Mouse (Mus musculus): ENCODE results near the gene Abcb4. TPM values are rescaled to one million over a fixed set of nuclear protein-coding genes. Genes with fewer than 3 reads are reported as not detected.
"Not testable (repeated sequence)": the region's sequence is repeated elsewhere in the genome, so short reads cannot be mapped to it uniquely, and the experiment has no call there.

The Abcb4 gene
- polyA plus RNA-seq, 1 experiment from 2014 or later = 28.7 TPM

DNA sequence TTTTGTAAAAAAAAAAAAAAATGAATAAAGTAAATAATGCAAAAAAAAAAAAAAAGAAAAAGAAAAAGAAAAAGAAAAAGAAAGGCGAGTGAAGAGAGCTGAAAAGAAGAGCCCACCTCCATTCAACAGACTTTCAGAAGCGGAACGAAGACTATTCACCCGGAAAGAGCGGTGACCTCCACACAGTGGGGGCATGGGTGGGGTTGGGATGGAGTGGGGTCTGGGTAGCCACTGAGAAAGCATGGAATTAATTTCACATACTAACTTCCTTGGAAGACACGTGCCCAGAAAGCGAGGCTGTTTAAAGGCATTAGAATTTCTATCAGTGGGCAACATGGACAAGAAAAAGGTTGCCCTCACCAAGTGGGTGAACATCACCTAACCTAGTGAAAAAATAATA lies 78.8 kb downstream of the Abcb4 start:
- Histone ChIP-seq H3K27me3 (no peaks in the 10 kb centered on the region), H3K27ac (replicated peaks) (no peak overlapping the region), H3K36me3 (replicated peaks) (peaks cover 56% of the 10 kb centered on the region), H3K4me2 (no peak overlapping the region), H3K9me3 (replicated peaks) (no peaks in the 10 kb centered on the region), H3K9ac (no peak overlapping the region), H3K4me1 (replicated peaks) (no peaks in the 10 kb centered on the region), H3K4me3 (replicated peaks) (no peak overlapping the region)
- WGBS (ENCODE audit: insufficient replicate concordance) = 83% methylated on average over 7 of the region's 7 CpGs
- no peak for ATAC-seq (ENCODE audit: insufficient read depth)

- no peak for ATAC-seq (ENCODE audit: insufficient read depth)
- no peaks in the 10 kb centered on the region for H3K9me3 ChIP-seq (replicated peaks)
- H3K9ac ChIP-seq = no peak overlapping the region
- H3K4me3 ChIP-seq (replicated peaks) = no peak overlapping the region
- peaks cover 43% of the 10 kb centered on the region for H3K36me3 ChIP-seq (replicated peaks)
- no peaks in the 10 kb centered on the region for H3K27me3 ChIP-seq
- no peaks in the 10 kb centered on the region for H3K4me1 ChIP-seq (replicated peaks)
- no peak overlapping the region for H3K27ac ChIP-seq (replicated peaks)
- H3K4me2 ChIP-seq = no peak overlapping the region
These were observed 81.2 kb downstream of the Abcb4 start for GRCm38 (mm10) chr5:8974721-8975120.

GRCm38 (mm10) chr5:8985470-8985869 lies 92.0 kb downstream of the Abcb4 start:
- 65% methylated on average over 3 of the region's 3 CpGs for WGBS (ENCODE audit: insufficient replicate concordance)
- no peak for ATAC-seq (ENCODE audit: insufficient read depth)
- no peaks in the 10 kb centered on the region for H3K9me3 ChIP-seq (replicated peaks)
- peaks cover 58% of the 10 kb centered on the region for H3K36me3 ChIP-seq (replicated peaks)
- no peak overlapping the region for H3K9ac ChIP-seq
- no peak overlapping the region for H3K27ac ChIP-seq (replicated peaks)
- no peaks in the 10 kb centered on the region for H3K4me1 ChIP-seq (replicated peaks)
- no peak overlapping the region for H3K4me3 ChIP-seq (replicated peaks)
- H3K4me2 ChIP-seq = no peak overlapping the region
- H3K27me3 ChIP-seq = no peaks in the 10 kb centered on the region

- 82% methylated on average over 5 of the region's 5 CpGs for WGBS (ENCODE audit: insufficient replicate concordance)
- no peaks in the 10 kb centered on the region for H3K4me1 ChIP-seq (replicated peaks)
These were observed 94.4 kb downstream of the Abcb4 start for GRCm38 (mm10) chr5:8987925-8988324.

DNA sequence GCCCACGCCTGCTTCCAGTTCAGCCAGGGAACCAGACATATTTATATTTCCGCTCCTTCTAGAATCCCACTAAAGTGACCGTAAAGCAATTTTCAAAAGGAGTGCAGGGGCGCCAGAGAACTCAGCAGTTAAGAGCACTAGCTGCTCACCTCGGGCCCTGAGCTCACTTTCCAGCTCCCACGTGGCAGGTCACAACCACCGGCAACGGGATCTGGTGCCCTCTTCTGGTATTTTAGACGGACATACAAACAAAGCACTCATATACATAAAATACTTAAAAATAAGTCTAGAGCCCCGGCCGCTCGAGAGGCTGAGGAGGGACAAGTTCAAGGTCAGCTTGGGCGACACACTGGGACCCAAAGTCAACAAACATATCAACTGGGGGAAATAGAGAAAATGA lies 97.0 kb downstream of the Abcb4 start:
- Histone ChIP-seq H3K9ac (no peak overlapping the region), H3K4me3 (replicated peaks) (no peak overlapping the region), H3K27ac (replicated peaks) (no peak overlapping the region), H3K36me3 (replicated peaks) (peaks cover 52% of the 10 kb centered on the region), H3K4me1 (replicated peaks) (peaks cover 4% of the 10 kb centered on the region; the same call in 1 of the 2 replicates), H3K9me3 (replicated peaks) (no peaks in the 10 kb centered on the region), H3K4me2 (no peak overlapping the region), H3K27me3 (no peaks in the 10 kb centered on the region)
- WGBS (ENCODE audit: insufficient replicate concordance) = 78% methylated on average over 13 of the region's 13 CpGs
- no peak for ATAC-seq (ENCODE audit: insufficient read depth)

More at GRCm38 (mm10) chr5:8987925-8988324, 94.4 kb downstream of the Abcb4 start:
- H3K36me3 ChIP-seq (replicated peaks) = peaks cover 63% of the 10 kb centered on the region
- H3K27me3 ChIP-seq = no peaks in the 10 kb centered on the region
- no peak overlapping the region for H3K4me2 ChIP-seq
- no peak for ATAC-seq (ENCODE audit: insufficient read depth)
- no peaks in the 10 kb centered on the region for H3K9me3 ChIP-seq (replicated peaks)
- no peak overlapping the region for H3K9ac ChIP-seq
- no peak overlapping the region for H3K27ac ChIP-seq (replicated peaks)
- H3K4me3 ChIP-seq (replicated peaks) = no peak overlapping the region

- Histone ChIP-seq H3K9me3 (replicated peaks) (no peaks in the 10 kb centered on the region), H3K27ac (replicated peaks) (no peak overlapping the region), H3K27me3 (no peaks in the 10 kb centered on the region), H3K4me2 (no peak overlapping the region), H3K9ac (no peak overlapping the region), H3K4me3 (replicated peaks) (no peak overlapping the region), H3K4me1 (replicated peaks) (peaks cover 13% of the 10 kb centered on the region; the same call in 1 of the 2 replicates), H3K36me3 (replicated peaks) (peaks cover 45% of the 10 kb centered on the region)
- ATAC-seq (ENCODE audit: insufficient read depth) = no peak
- WGBS (ENCODE audit: insufficient replicate concordance) = 89% methylated on average over 16 of the region's 16 CpGs
These were observed 98.1 kb downstream of the Abcb4 start for GRCm38 (mm10) chr5:8991626-8992025.

DNA sequence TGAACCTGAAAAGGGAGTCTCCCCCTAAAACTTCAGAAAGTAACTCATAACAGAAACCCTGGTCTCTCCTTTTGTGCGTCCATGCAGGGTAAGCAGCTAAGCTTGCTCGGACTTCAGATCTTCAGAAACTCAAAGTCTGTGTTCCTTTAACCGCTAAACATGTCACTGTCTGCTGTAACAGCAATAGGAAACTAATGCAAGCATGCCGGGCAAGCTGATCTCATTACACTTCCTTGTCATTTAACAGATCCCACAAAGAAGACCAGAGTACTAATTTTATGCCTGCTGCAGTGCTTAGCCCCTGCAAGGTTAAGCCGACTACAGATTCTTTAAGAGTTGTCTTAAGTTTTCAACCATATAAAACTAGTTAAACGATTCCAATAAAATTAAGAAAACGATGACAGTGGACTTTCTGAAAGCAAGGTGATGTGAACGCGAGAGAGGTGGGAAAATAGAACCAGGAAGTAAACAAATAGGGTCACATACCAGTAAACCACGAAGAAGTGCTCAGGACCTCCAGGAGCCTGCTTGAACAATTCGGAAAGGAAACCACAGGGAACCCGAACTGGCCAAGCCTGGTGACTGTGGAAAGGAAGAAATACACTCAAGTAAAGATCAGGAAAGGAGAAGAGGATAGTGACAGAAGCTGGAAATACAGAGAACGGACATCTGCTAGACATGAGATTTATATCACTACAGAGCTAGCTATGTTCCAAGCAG lies 102.6 kb downstream of the Abcb4 start:
- no peak for ATAC-seq (ENCODE audit: insufficient read depth)
- no peaks in the 10 kb centered on the region for H3K27me3 ChIP-seq
- peak overlapping the region; percentile 84 for H3K27ac ChIP-seq (replicated peaks)
- H3K4me3 ChIP-seq (replicated peaks) = peak overlapping the region; percentile 84
- peaks cover 27% of the 10 kb centered on the region for H3K4me1 ChIP-seq (replicated peaks)
- peak overlapping the region; percentile 71 for H3K9ac ChIP-seq
- H3K4me2 ChIP-seq = peak overlapping the region; percentile 89
- peaks cover 16% of the 10 kb centered on the region for H3K36me3 ChIP-seq (replicated peaks)
- WGBS (ENCODE audit: insufficient replicate concordance) = 3% methylated on average over 13 of the region's 13 CpGs
- H3K9me3 ChIP-seq (replicated peaks) = no peaks in the 10 kb centered on the region

DNA sequence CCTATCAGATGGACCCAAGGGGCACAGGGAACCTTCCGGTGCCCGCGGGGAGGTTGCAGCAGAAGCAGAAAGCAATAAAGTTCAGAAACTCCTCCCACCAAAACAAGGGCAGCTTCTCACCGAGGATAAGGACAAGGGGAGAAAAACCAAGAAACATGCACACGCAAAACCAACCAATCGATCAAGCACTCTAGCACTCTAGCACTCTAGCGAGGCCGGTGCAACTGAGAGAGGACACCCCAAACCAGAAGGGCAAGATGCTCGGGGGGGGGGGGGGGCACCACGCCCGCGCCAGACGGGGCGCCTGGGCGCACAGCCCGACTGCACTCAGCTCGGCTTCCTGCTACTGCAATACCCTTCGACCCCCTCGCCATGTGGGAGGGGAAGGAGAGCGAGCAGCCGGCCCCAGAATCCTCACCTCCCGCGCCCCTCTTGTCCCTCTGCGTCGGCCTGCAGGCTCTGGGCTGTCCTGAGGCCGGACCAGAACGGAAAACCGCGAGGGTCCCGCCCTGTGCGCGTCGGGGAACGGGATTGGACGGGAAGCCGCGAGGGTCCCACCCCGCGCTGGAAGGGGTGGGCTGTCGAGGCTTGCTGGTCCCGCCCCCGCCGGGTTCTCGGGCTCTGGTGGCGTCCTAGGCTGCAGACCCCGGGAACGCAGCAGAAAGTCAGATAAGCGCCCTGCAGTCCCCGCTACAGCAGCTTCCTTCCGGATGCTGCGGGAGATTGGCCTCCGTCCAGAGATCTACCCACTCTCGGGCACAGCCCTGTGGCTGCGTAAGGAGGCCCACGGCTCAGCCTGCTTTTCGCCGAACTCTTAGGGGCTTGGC lies 103.4 kb downstream of the Abcb4 start, which contains the start of gene Crot:
Gene Crot, minus strand, starts transcription at position 639 of the 827 bp plus-strand sequence.
- Histone ChIP-seq H3K4me3 (replicated peaks) (peak within 1 kb of the TSS; percentile 84), H3K9me3 (replicated peaks) (no peaks in the 10 kb centered on the region), H3K36me3 (replicated peaks) (peaks cover 9% of the 10 kb centered on the region), H3K27ac (replicated peaks) (peak within 1 kb of the TSS; percentile 84), H3K4me1 (replicated peaks) (peaks cover 27% of the 10 kb centered on the region), H3K27me3 (no peaks in the 10 kb centered on the region), H3K4me2 (peak within 1 kb of the TSS; percentile 89), H3K9ac (peak within 1 kb of the TSS; percentile 71)
- WGBS (ENCODE audit: insufficient replicate concordance) = under 1% methylated on average over 57 of the region's 57 CpGs
- peak; percentile 97 for ATAC-seq (ENCODE audit: insufficient read depth)

GRCm38 (mm10) chr5:8997513-8997895 lies 104.0 kb downstream of the Abcb4 start:
- peak overlapping the region; percentile 84 for H3K4me3 ChIP-seq (replicated peaks)
- H3K27ac ChIP-seq (replicated peaks) = peak overlapping the region; percentile 84
- ATAC-seq (ENCODE audit: insufficient read depth) = 0 out of 2 replicates have a peak, but pooled peaks have one; percentile 2
- H3K27me3 ChIP-seq = no peaks in the 10 kb centered on the region
- H3K4me1 ChIP-seq (replicated peaks) = peaks cover 27% of the 10 kb centered on the region
- peak overlapping the region; percentile 71 for H3K9ac ChIP-seq
- H3K9me3 ChIP-seq (replicated peaks) = no peaks in the 10 kb centered on the region
- H3K36me3 ChIP-seq (replicated peaks) = peaks cover 7% of the 10 kb centered on the region
- peak overlapping the region; percentile 89 for H3K4me2 ChIP-seq
- 7% methylated on average over 8 of the region's 8 CpGs for WGBS (ENCODE audit: insufficient replicate concordance)

DNA sequence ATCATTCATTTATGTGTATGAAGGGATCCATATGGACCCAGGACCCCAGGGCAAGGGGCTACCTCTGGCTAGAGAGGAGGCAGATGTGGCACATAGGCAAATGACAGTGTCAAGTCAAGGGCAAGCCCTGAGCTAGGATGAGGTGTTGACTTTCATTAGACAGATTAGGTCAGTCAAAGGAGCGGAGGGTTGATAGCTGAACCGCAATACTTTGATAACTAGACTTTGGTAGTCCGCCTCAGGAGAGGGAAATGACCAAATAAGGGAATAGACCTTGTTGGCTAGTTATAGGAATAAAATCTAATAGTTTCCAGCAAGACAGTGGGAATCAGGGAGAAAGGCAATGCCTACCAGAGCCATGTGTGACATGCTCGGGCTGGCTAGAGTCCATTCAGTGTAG lies 105.6 kb downstream of the Abcb4 start:
- H3K4me3 ChIP-seq (replicated peaks) = no peak overlapping the region
- H3K27me3 ChIP-seq = no peaks in the 10 kb centered on the region
- no peak for ATAC-seq (ENCODE audit: insufficient read depth)
- peaks cover 27% of the 10 kb centered on the region for H3K4me1 ChIP-seq (replicated peaks)
- 44% methylated on average over 4 of the region's 4 CpGs for WGBS (ENCODE audit: insufficient replicate concordance)
- H3K27ac ChIP-seq (replicated peaks) = peak overlapping the region; percentile 68
- H3K36me3 ChIP-seq (replicated peaks) = no peaks in the 10 kb centered on the region; the same call in 1 of the 2 replicates
- H3K9ac ChIP-seq = no peak overlapping the region
- no peaks in the 10 kb centered on the region for H3K9me3 ChIP-seq (replicated peaks)
- H3K4me2 ChIP-seq = no peak overlapping the region

DNA sequence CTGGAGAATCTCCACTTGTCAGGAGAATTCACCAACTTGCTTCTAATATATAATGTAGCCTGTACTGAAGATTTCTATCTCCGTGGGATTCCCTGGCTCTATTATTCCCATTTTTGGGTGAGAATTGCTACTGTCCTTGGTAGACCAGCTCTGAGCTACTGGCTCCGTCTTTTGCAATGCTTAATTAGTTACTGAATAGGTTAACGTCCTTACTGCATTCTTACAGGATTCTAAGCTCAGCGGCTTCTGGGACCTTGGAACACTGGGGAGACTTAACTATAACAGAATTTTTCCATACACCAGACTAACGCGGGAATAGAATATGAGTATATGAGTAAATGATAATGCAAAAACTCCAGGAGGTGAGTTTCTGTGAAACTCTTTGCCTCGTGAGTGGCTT lies 106.5 kb downstream of the Abcb4 start:
- H3K4me2 ChIP-seq; H3K4me3 ChIP-seq (replicated peaks); ATAC-seq (ENCODE audit: insufficient read depth); H3K27me3 ChIP-seq; H3K36me3 ChIP-seq (replicated peaks); H3K9me3 ChIP-seq (replicated peaks); H3K9ac ChIP-seq: not testable (repeated sequence)
- peak overlapping the region; percentile 68 for H3K27ac ChIP-seq (replicated peaks)
- H3K4me1 ChIP-seq (replicated peaks) = peaks cover 24% of the 10 kb centered on the region
- WGBS (ENCODE audit: insufficient replicate concordance) = 57% methylated on average over 7 of the region's 7 CpGs

All from liver, embryonic 15.5 days (tissue).